ENCODE assay signal across 8 mouse cellular contexts in the genomic region with DNA sequence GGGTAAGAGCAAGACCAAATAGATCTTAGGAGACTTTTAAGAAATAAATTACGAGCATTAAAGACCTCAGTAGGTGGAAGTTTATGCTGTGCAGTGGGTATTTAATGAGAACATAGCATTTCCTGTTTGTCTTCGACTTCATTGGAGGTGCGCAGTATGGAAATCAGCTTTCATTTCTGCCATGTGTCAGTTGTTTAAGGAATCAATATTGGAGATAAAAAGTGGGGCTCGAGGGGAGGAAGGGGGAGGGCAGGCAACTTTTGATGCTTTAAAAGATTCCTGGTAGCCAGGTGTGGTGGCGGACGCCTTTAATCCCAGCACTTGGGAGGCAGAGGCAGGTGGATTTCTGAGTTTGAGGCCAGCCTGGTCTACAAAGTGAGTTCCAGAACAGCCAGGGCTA. TPM values are rescaled to one million over a fixed set of nuclear protein-coding genes. Genes with fewer than 3 reads are reported as not detected.
A peak's percentile ranks its signal among the peaks of the same experiment; 100 is the strongest.
DNase-seq lines count a peak whose midpoint lies in the region; ATAC-seq and TF ChIP-seq lines count a peak whose summit lies in the region.

No protein-coding gene starts in this region.

- H3K4me1 ChIP-seq in cortical plate, adult 2 months (ENCODE audit: control insufficient read depth, insufficient read depth, low read length), result peaks cover 16% of the 10 kb centered on the region
- no peaks in the 10 kb centered on the region for H3K4me1 ChIP-seq in midbrain, postnatal 0 days (ENCODE audit: insufficient read depth, low read length)

- peak overlapping the region; percentile 77 for H3K4me2 ChIP-seq in midbrain, postnatal 0 days (ENCODE audit: low read depth, low read length, poor library complexity, severe bottlenecking)

- no peaks in the 10 kb centered on the region for H3K27me3 ChIP-seq in midbrain, postnatal 0 days (ENCODE audit: insufficient read depth, low read length)

- TF ChIP-seq POLR2A in cortical plate, adult 2 months (IDR thresholded peaks at IDR 0.05; ENCODE audit: extremely low read depth, insufficient read depth, low read length), result no peak

- peak overlapping the region; percentile 59 for H3K4me3 ChIP-seq in layer of hippocampus, adult 2 months
- H3K4me3 ChIP-seq in cortical plate, adult 2 months (ENCODE audit: insufficient read depth, low read length), result peak overlapping the region; percentile 35; the same call in 1 of the 2 replicates
- H3K4me3 ChIP-seq in midbrain, postnatal 0 days (ENCODE audit: low read depth, low read length), result peak overlapping the region; percentile 60

- no peak for ATAC-seq in midbrain, postnatal 0 days (ENCODE audit: low FRiP score)

- intact Hi-C loops in left cerebral cortex, postnatal 10 days (cut with DNase I), result no loop called here

- H3K27ac ChIP-seq in layer of hippocampus, adult 2 months, result peak overlapping the region; percentile 94
- no peak overlapping the region for H3K27ac ChIP-seq in cortical plate, adult 2 months (ENCODE audit: insufficient read depth, low read length)
- no peak overlapping the region for H3K27ac ChIP-seq in midbrain, postnatal 0 days (ENCODE audit: low read depth, low read length)

- no peaks in the 10 kb centered on the region for H3K9me3 ChIP-seq in midbrain, postnatal 0 days (ENCODE audit: low read length)

- 75% methylated on average over 6 of the region's 6 CpGs for WGBS in midbrain, postnatal 0 days

- H3K9ac ChIP-seq in midbrain, postnatal 0 days (replicated peaks; ENCODE audit: low read length, poor library complexity, severe bottlenecking), result no peak overlapping the region

- H3K36me3 ChIP-seq in midbrain, postnatal 0 days (ENCODE audit: insufficient read depth, low read length), result no peaks in the 10 kb centered on the region

- no peak for TF ChIP-seq CTCF in layer of hippocampus, adult 2 months (conservative IDR thresholded peaks at IDR 0.05)
- TF ChIP-seq CTCF in cortical plate, adult 2 months (IDR thresholded peaks at IDR 0.05; ENCODE audit: extremely low read depth, insufficient read depth, low read length), result no peak
- no peak for TF ChIP-seq CTCF in midbrain, postnatal 0 days (IDR thresholded peaks at IDR 0.05)

- no peak for DNase-seq in layer of hippocampus, adult 2 months (ENCODE audit: low spot score in 2 of 2)
- DNase-seq in layer of hippocampus, postnatal 36 days, result no peak
- DNase-seq in induced T-regulatory cell, adult 2 months (ENCODE audit: low read depth), result peak; percentile 72
- DNase-seq in midbrain, postnatal 0 days (ENCODE audit: low spot score), result no peak
- no peak for DNase-seq in urinary bladder, adult 2 months (ENCODE audit: low spot score)
- DNase-seq in ovary, adult 18-20 months (ENCODE audit: low spot score), result no peak
- no peak for DNase-seq in left cerebral cortex, postnatal 10 days (ENCODE audit: extremely low spot score in 1 of 2, low spot score in 2 of 2)

RNA-seq across cellular contexts. Expression of a gene that starts 16.4 kb away (rescaled TPM):
- total RNA-seq in layer of hippocampus, adult 2 months (2021), result 100 to 1,000 TPM; 203 to 210 TPM
- total RNA-seq in layer of hippocampus, postnatal 36 days (2021), result 100 to 1,000 TPM; 202 to 208 TPM
- 101 and 113 TPM in 2 replicates for polyA plus RNA-seq in cortical plate, adult 2 months (2012; rRNA removed)
- 37.5 and 40.9 TPM in 2 replicates for total RNA-seq in midbrain, postnatal 0 days (2014; rRNA removed)
- polyA plus RNA-seq in midbrain, postnatal 0 days (2015; fragmentation: Nextera tagmentation; extraction: Ambion mirVana), result 10.6 and 10.8 TPM in 2 replicates
- 14.4 and 18.4 TPM in 2 replicates for polyA plus RNA-seq in urinary bladder, adult 2 months (2012; rRNA removed)
- 100 to 1,000 TPM; 277 to 292 TPM for total RNA-seq in left cerebral cortex, postnatal 10 days (2021)
